Mouse (Mus musculus) liver, embryonic 16.5 days (tissue): Measurements from ENCODE around the gene Rbm20. TPM values are rescaled to one million over a fixed set of nuclear protein-coding genes. Genes with fewer than 3 reads are reported as not detected.

Source experiments
- ATAC-seq: fragments of 200-750 bp; cut with Nextera tagmentation; 2 replicates; pipeline ENCODE4 v1.8.0; 2017; ENCODE audit warnings: low read depth, mild to moderate bottlenecking, moderate number of reproducible peaks, moderate library complexity
- H3K27ac ChIP-seq: fragments of 300-500 bp; sonication (generic); 2 replicates; pipeline ENCODE4 v1.5.1; 2014; ENCODE audit warnings: mild to moderate bottlenecking, low read length
- H3K27me3 ChIP-seq: fragments of 300-500 bp; sonication (generic); 2 replicates; pipeline ENCODE4 v1.6.1; 2014; ENCODE audit warnings: low read depth, low read length, mixed read lengths; ENCODE audit not compliant: control insufficient read depth, insufficient read depth
- H3K36me3 ChIP-seq: fragments of 300-500 bp; sonication (generic); 2 replicates; pipeline ENCODE4 v1.6.1; 2014; ENCODE audit warnings: mild to moderate bottlenecking; ENCODE audit not compliant: control insufficient read depth, insufficient read depth
- H3K4me1 ChIP-seq: fragments of 300-500 bp; sonication (generic); 2 replicates; pipeline ENCODE4 v1.6.1; 2014; ENCODE audit warnings: low read depth, low read length, mixed read lengths; ENCODE audit not compliant: control insufficient read depth
- H3K4me2 ChIP-seq: fragments of 300-500 bp; sonication (generic); 2 replicates; pipeline ENCODE4 v1.6.1; 2014; ENCODE audit warnings: low read depth, low read length, mixed read lengths
- H3K4me3 ChIP-seq: fragments of 300-500 bp; sonication (generic); 2 replicates; pipeline ENCODE4 v1.5.1; 2014; ENCODE audit warnings: low read depth, mild to moderate bottlenecking, low read length
- H3K9ac ChIP-seq: fragments of 300-500 bp; sonication (generic); 2 replicates; pipeline ENCODE4 v1.6.1; 2014; ENCODE audit warnings: low read depth, low read length
- H3K9me3 ChIP-seq: fragments of 300-500 bp; sonication (generic); replicated peaks from 2 replicates; pipeline ENCODE4 v1.6.1; 2016; ENCODE audit warnings: low read length; ENCODE audit not compliant: control insufficient read depth
- WGBS: fragments of 180-500 bp; shearing (Covaris S2); extraction: QIAGEN DNeasy Blood & Tissue Kit; methylation state at CpG from one replicate; pipeline ENCODE4 v1.1.7; 2014; ENCODE audit not compliant: insufficient replicate concordance; 5-methylcytosine and 5-hydroxymethylcytosine counted together
- polyA plus RNA-seq: library from polyadenylated mRNA; unstranded; fragments of >200 nt; fragmentation: Nextera tagmentation; extraction: Ambion mirVana; gene quantifications from 2 replicates; pipeline ENCODE4 v1.2.1, GENCODE M21; 2015

The Rbm20 gene
- polyA plus RNA-seq, 1 experiment from 2014 or later: 0.25 TPM

DNA sequence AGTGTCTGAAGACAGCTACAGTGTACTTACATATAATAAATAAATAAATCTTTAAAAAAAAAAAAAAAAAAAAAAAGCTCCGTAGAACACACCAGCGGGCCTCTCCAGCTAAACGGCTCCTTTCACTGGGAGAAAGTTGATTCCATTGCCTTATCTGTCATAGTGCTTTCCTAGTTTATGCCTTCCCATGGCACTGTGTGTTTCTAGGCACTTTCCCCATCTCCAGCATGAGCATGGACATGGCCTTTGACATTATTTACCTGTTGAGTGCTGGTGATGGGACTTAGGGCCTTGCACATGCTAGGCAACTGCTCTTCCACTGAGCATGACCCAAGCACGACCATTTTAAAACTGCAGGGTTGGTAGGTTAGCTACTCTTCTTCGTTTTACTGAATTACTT is 46.9 kb downstream of the Rbm20 start:
- H3K4me2 ChIP-seq: no peak overlapping the region
- WGBS: 58% methylated on average over 5 of the region's 5 CpGs
- no peaks in the 10 kb centered on the region for H3K4me1 ChIP-seq

DNA sequence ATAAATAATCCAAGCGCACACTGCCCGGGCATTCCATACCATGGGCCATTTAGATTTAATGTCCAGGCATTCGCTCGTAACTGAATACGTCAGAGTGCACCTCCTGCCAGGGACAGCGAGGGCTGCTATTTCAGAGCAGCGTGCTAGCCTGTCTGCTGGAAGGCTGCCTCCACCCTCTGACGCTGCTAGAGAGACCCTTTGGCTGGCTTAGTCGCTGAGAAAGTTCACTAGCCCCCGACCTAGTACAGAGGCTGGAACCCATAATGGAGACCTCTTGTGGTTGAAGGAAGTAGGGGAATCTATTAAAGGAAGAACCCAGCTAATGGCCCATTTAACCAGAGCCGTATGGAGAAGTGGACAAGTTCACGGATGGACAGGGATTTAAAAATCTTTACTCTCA is 49.2 kb downstream of the Rbm20 start:
- H3K4me2 ChIP-seq: no peak overlapping the region
- H3K4me1 ChIP-seq: no peaks in the 10 kb centered on the region
- no peaks in the 10 kb centered on the region for H3K27me3 ChIP-seq
- no peak for ATAC-seq
- 48% methylated on average over 12 of the region's 12 CpGs for WGBS
- H3K9me3 ChIP-seq: no peaks in the 10 kb centered on the region
- H3K27ac ChIP-seq: no peak overlapping the region
- no peak overlapping the region for H3K4me3 ChIP-seq
- no peaks in the 10 kb centered on the region for H3K36me3 ChIP-seq
- H3K9ac ChIP-seq: no peak overlapping the region

More for the DNA sequence above, 46.9 kb downstream of the Rbm20 start:
- Histone ChIP-seq H3K9me3 (no peaks in the 10 kb centered on the region), H3K36me3 (no peaks in the 10 kb centered on the region), H3K9ac (no peak overlapping the region), H3K4me3 (no peak overlapping the region), H3K27ac (no peak overlapping the region), H3K27me3 (no peaks in the 10 kb centered on the region)
- no peak for ATAC-seq

DNA sequence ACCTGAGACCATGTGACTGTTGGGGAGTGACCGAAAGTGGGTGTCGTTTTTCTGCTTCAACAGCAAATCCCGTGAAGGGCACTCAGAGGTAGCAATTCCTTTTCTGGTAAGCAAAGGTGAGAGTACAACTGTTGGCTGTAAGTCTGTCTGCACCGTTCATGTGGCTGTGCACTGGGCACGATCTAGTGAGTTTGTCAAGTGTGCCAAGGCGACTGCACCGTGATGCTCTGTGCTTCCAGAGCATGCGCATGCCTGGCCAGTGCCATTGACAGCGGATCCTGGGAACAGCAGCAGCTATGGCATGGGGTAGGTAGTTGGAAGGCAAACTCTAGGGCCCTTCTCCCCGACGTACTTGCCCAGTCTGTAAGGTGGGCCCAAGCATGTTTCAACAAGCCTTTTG is 49.6 kb downstream of the Rbm20 start:
- H3K9me3 ChIP-seq: no peaks in the 10 kb centered on the region
- H3K4me1 ChIP-seq: no peaks in the 10 kb centered on the region
- no peaks in the 10 kb centered on the region for H3K27me3 ChIP-seq
- H3K4me3 ChIP-seq: no peak overlapping the region
- H3K9ac ChIP-seq: no peak overlapping the region
- H3K4me2 ChIP-seq: no peak overlapping the region
- no peak for ATAC-seq
- H3K36me3 ChIP-seq: no peaks in the 10 kb centered on the region
- WGBS: 58% methylated on average over 11 of the region's 11 CpGs
- H3K27ac ChIP-seq: no peak overlapping the region

DNA sequence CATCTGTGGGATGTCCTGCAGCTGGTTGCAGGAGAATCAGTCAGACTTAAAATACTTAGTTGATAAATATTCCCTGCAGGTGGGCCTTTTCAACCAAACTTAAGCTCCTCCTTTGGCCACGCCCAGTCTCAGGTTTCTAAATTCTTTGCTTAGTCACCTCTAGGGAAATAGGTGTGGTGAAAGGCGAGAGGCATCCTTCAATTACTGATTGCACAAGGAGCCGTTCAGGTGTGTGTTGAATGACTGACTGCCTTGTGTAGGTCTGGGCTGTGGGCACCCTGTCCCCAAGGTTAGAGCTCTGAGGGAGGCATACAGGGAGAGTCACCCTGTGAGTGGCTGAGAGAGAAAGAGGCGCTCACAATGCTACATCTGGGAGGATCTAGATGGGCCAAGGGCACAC is 50.2 kb downstream of the Rbm20 start:
- no peak overlapping the region for H3K4me2 ChIP-seq
- WGBS: 38% methylated on average over 4 of the region's 4 CpGs
- no peaks in the 10 kb centered on the region for H3K27me3 ChIP-seq
- no peaks in the 10 kb centered on the region for H3K36me3 ChIP-seq
- no peaks in the 10 kb centered on the region for H3K4me1 ChIP-seq
- H3K27ac ChIP-seq: no peak overlapping the region
- ATAC-seq: no peak
- no peak overlapping the region for H3K4me3 ChIP-seq
- no peaks in the 10 kb centered on the region for H3K9me3 ChIP-seq
- no peak overlapping the region for H3K9ac ChIP-seq

GRCm38 (mm10) chr19:53727886-53728669 is 51.0 kb downstream of the Rbm20 start:
- no peak overlapping the region for H3K27ac ChIP-seq
- no peaks in the 10 kb centered on the region for H3K27me3 ChIP-seq
- no peak overlapping the region for H3K9ac ChIP-seq
- H3K9me3 ChIP-seq: no peaks in the 10 kb centered on the region
- H3K4me3 ChIP-seq: no peak overlapping the region
- H3K4me2 ChIP-seq: no peak overlapping the region
- ATAC-seq: no peak
- H3K4me1 ChIP-seq: no peaks in the 10 kb centered on the region
- WGBS: 69% methylated on average over 9 of the region's 9 CpGs
- no peaks in the 10 kb centered on the region for H3K36me3 ChIP-seq

GRCm38 (mm10) chr19:53729919-53730318 is 52.8 kb downstream of the Rbm20 start:
- no peak overlapping the region for H3K4me3 ChIP-seq
- H3K4me1 ChIP-seq: no peaks in the 10 kb centered on the region
- H3K4me2 ChIP-seq: no peak overlapping the region
- no peak for ATAC-seq
- H3K36me3 ChIP-seq: no peaks in the 10 kb centered on the region
- H3K9ac ChIP-seq: no peak overlapping the region
- WGBS: 56% methylated on average over 10 of the region's 10 CpGs
- H3K27ac ChIP-seq: no peak overlapping the region
- no peaks in the 10 kb centered on the region for H3K9me3 ChIP-seq
- H3K27me3 ChIP-seq: no peaks in the 10 kb centered on the region

- H3K4me2 ChIP-seq: no peak overlapping the region
- no peak overlapping the region for H3K4me3 ChIP-seq
- H3K36me3 ChIP-seq: no peaks in the 10 kb centered on the region
- no peaks in the 10 kb centered on the region for H3K27me3 ChIP-seq
- no peak overlapping the region for H3K27ac ChIP-seq
- no peaks in the 10 kb centered on the region for H3K9me3 ChIP-seq
- H3K9ac ChIP-seq: no peak overlapping the region
- peak; percentile 45 for ATAC-seq
- 59% methylated on average over 8 of the region's 8 CpGs for WGBS
- no peaks in the 10 kb centered on the region for H3K4me1 ChIP-seq
These were observed 54.7 kb downstream of the Rbm20 start for GRCm38 (mm10) chr19:53731761-53732201.

GRCm38 (mm10) chr19:53734845-53735244 is 57.7 kb downstream of the Rbm20 start:
- ATAC-seq: no peak
- no peak overlapping the region for H3K4me2 ChIP-seq
- H3K9ac ChIP-seq: no peak overlapping the region
- H3K36me3 ChIP-seq: no peaks in the 10 kb centered on the region
- WGBS: 43% methylated on average over 5 of the region's 5 CpGs
- no peaks in the 10 kb centered on the region for H3K27me3 ChIP-seq
- H3K27ac ChIP-seq: no peak overlapping the region
- no peaks in the 10 kb centered on the region for H3K9me3 ChIP-seq
- H3K4me1 ChIP-seq: no peaks in the 10 kb centered on the region
- H3K4me3 ChIP-seq: no peak overlapping the region

DNA sequence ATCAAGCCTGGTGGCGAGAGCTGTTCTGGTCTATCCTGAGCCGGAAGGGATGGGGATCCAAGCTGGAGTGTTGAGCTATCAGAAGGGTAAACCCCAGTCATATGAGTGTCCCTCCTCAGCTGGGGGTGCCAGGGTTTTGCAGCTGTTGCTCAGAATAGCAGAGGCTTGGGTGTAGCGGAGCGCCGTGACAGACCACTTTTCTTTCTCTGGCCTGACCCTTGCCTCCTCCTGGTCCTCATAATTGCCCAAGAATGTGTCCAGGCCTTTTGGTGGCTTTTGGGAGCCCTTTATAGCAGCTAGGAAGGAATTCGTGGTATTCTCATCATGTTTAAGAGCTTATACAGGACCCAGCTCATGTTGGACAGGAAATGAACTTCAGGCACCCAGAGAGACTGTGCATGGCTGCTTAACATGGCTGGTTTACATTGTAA is 61.6 kb downstream of the Rbm20 start:
- Histone ChIP-seq H3K36me3 (no peaks in the 10 kb centered on the region), H3K9me3 (no peaks in the 10 kb centered on the region), H3K9ac (no peak overlapping the region), H3K27ac (no peak overlapping the region), H3K4me3 (no peak overlapping the region), H3K4me1 (no peaks in the 10 kb centered on the region), H3K27me3 (no peaks in the 10 kb centered on the region), H3K4me2 (no peak overlapping the region)
- ATAC-seq: no peak
- 73% methylated on average over 6 of the region's 6 CpGs for WGBS
